Mouse (Mus musculus): ENCODE data around the gene Tas2r140.

DNA sequence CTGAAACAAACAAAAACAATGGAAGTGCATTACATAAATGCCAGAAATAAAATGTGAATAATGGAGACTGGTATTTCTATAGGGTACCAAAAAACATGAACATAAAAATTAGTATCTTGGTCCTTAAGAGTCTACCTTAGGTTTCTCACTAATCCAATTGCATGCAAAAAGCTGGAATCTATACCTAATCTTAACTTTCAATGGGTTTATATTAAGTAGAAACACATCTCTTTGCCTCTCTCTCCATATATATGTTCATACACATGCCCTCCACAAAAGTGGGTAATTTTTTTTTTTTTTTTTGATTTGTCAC, 48.9 kb upstream of the Tas2r140 start, which contains the start of gene Smim10l1:
- TF ChIP-seq JUND (conservative IDR thresholded peaks at IDR 0.05; ENCODE audit: low read depth, low read length) (no peak), E2F4 (IDR thresholded peaks at IDR 0.05; ENCODE audit: insufficient replicate concordance, low read depth, low read length) (no peak), RAD21 (IDR thresholded peaks at IDR 0.05; ENCODE audit: low read depth, low read length) (no peak), ELF1 (IDR thresholded peaks at IDR 0.05; ENCODE audit: low read depth, low read length) (no peak), POLR2A (IDR thresholded peaks at IDR 0.05; ENCODE audit: low read depth, low read length) (no peak; the same call in 1 of the 2 replicates), USF2 (conservative IDR thresholded peaks at IDR 0.05; ENCODE audit: low read depth, low read length) (no peak), ETS1 (conservative IDR thresholded peaks at IDR 0.05; ENCODE audit: low read depth, low read length) (no peak), USF1 (IDR thresholded peaks at IDR 0.05; ENCODE audit: low read depth, low read length) (no peak), CTCF (conservative IDR thresholded peaks at IDR 0.05 in 1 of 2, IDR thresholded peaks at IDR 0.05 in 1 of 2; ENCODE audit: low read depth in 2 of 2, low read length in 2 of 2) (no peak), BHLHE40 (IDR thresholded peaks at IDR 0.05; ENCODE audit: low read depth, low read length) (no peak), CHD2 (IDR thresholded peaks at IDR 0.05; ENCODE audit: low read length) (no peak), MYC (IDR thresholded peaks at IDR 0.05; ENCODE audit: low read depth, low read length) (no peak), SMC3 (IDR thresholded peaks at IDR 0.05; ENCODE audit: low read depth, low read length) (no peak)
